Mouse (Mus musculus) forebrain, embryonic 10.5 days (tissue): ENCODE results near the gene Cptp. TPM values are rescaled to one million over a fixed set of nuclear protein-coding genes. Genes with fewer than 3 reads are reported as not detected.

Experiments used
- DNase-seq: peaks from one replicate; pipeline ENCODE4 v3.0.0-alpha.2; 2017; ENCODE audit warnings: low spot score; ENCODE audit errors: extremely low spot score
- H3K27ac ChIP-seq: fragments of 300-500 bp; sonication (generic); 2 replicates; pipeline ENCODE4 v1.5.1; 2016; ENCODE audit warnings: mild to moderate bottlenecking
- H3K27me3 ChIP-seq: fragments of 300-500 bp; sonication (generic); 2 replicates; pipeline ENCODE4 v1.6.1; 2016; ENCODE audit warnings: mild to moderate bottlenecking; ENCODE audit not compliant: poor library complexity, severe bottlenecking
- H3K36me3 ChIP-seq: fragments of 300-500 bp; sonication (generic); replicated peaks from 2 replicates; pipeline ENCODE4 v1.6.1; 2016; ENCODE audit warnings: mild to moderate bottlenecking, moderate library complexity
- H3K4me1 ChIP-seq: fragments of 300-500 bp; sonication (generic); 2 replicates; pipeline ENCODE4 v1.6.1; 2016
- H3K4me3 ChIP-seq: fragments of 300-500 bp; sonication (generic); 2 replicates; pipeline ENCODE4 v1.5.1; 2016; ENCODE audit warnings: mild to moderate bottlenecking, moderate library complexity
- H3K9me3 ChIP-seq: fragments of 300-500 bp; sonication (generic); 2 replicates; pipeline ENCODE4 v1.6.1; 2016; ENCODE audit warnings: mild to moderate bottlenecking, moderate library complexity
- WGBS: fragments of 180-500 bp; shearing (Covaris S2); methylation state at CpG from one replicate; pipeline ENCODE4 v1.1.7; 2016; 5-methylcytosine and 5-hydroxymethylcytosine counted together
- polyA plus RNA-seq: library from polyadenylated mRNA; unstranded; fragments of >200 nt; fragmentation: Nextera tagmentation; extraction: Ambion mirVana; gene quantifications from 2 replicates; pipeline ENCODE4 v1.2.1, GENCODE M21; 2016

Gene Cptp
- polyA plus RNA-seq, 1 experiment from 2014 or later = 24.0 TPM

- Histone ChIP-seq H3K4me3 (peak overlapping the region; percentile 88), H3K27me3 (no peaks in the 10 kb centered on the region), H3K27ac (peak overlapping the region; percentile 90), H3K4me1 (peaks cover 40% of the 10 kb centered on the region), H3K36me3 (peaks cover 30% of the 10 kb centered on the region), H3K9me3 (no peaks in the 10 kb centered on the region)
- DNase-seq = no peak
- 58% methylated on average over 7 of the region's 7 CpGs for WGBS
Observed at GRCm38 (mm10) chr4:155848434-155849095, 20.7 kb downstream of the Cptp start.

DNA sequence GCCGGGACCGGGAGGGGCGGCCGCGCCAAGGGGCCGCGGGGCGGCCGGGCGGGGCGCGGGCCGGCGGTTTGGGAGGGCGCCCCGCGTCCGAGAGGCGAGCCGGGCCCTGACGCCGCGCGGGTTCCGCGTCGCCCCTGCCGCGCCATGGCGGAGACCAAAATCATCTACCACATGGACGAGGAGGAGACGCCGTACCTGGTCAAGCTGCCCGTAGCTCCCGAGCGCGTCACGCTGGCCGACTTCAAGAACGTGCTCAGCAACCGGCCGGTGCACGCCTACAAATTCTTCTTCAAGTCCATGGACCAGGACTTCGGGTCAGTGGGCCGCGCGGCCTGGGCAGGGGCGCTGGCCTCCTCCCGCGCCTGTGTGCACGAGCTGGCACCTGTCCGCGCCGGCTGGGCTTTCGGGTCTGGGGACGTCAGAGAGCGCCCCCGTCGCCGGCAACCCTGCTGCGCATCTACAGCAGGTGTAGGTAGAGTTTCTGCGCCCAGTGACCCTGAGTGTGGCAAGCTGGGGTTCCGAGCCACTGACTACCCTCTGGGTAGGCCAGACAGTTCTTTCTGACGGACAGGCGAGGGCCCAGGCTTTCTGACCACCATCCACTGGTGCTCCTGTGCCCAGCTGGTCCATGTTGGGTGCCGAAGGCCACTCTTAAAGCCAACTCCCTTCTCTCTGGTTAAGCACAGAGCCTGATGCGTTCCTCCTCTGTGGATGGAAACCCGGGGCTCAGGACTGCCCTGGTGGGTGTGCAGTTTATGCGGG, 21.5 kb downstream of the Cptp start:
- H3K27me3 ChIP-seq = peaks cover 1% of the 10 kb centered on the region
- WGBS = 2% methylated on average over 69 of the region's 69 CpGs
- H3K36me3 ChIP-seq = peaks cover 30% of the 10 kb centered on the region
- peak overlapping the region; percentile 90 for H3K27ac ChIP-seq
- peak overlapping the region; percentile 88 for H3K4me3 ChIP-seq
- DNase-seq = peak; percentile 63
- H3K9me3 ChIP-seq = no peaks in the 10 kb centered on the region
- H3K4me1 ChIP-seq = peaks cover 40% of the 10 kb centered on the region

DNA sequence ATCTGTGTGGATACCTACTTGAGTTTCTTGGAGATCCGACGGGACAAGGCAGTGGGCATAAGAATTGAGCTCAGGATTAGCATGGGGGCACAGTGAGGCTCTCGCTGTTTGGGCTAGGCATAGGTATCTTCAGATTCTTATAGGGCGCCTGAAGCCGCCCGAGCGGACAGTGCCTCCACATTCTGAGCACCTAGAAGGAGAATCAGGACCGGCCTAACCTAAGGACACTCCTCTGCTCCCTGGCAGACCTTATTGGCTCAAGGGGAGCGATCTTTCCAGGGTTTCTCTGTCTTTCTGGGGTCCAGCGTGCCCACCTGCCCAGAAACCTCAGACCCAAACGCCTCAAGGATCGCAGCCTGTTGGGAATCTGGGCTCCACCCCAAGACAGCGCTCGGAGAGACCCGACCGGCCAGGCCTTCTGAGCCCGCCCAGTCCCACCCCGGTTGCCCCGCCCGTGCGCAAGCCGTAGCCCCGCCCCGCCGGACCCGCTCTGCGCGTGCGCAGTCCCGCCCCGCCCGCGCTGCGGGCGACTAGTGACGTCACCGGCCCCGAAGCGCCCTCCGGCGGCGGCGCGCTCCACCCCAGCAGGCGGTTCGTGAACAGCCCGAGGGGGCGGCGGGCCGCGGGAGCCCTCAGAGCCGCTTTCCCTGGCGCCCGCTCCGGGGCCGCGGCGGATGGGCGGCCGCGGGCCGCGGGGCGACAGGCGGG, 22.2 kb downstream of the Cptp start, which contains the start of gene Dvl1:
TSS of gene Dvl1 (plus strand) at position 532 of the 708 bp plus-strand sequence.
- DNase-seq = peak; percentile 90
- Histone ChIP-seq H3K4me1 (peaks cover 40% of the 10 kb centered on the region), H3K9me3 (no peaks in the 10 kb centered on the region), H3K27me3 (peaks cover 9% of the 10 kb centered on the region), H3K27ac (peak within 1 kb of the TSS; percentile 90), H3K36me3 (peaks cover 33% of the 10 kb centered on the region), H3K4me3 (peak within 1 kb of the TSS; percentile 88)
- 2% methylated on average over 65 of the region's 65 CpGs for WGBS

DNA sequence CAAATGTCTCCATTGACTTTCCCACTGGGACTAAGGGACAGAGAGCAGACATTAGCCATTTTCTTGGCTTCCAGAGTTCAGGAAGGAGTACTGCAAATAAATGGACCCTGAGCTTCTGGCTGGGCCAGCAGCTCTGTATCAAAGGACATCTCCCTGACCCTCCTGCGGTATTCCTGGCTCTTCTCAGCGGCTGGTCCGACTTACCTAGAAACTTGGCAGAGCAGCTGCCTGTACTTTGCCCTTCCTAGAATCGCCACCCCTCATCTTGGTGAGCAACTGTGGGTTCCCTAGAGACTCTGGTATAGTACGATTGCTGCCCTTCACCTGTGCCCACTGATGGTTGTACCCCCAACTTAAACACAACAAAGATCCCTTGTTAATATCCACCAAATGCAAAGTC, 26.0 kb downstream of the Cptp start:
- H3K36me3 ChIP-seq = peaks cover 24% of the 10 kb centered on the region
- peaks cover 52% of the 10 kb centered on the region for H3K4me1 ChIP-seq
- no peak for DNase-seq
- H3K27me3 ChIP-seq = peaks cover 30% of the 10 kb centered on the region
- no peak overlapping the region for H3K4me3 ChIP-seq
- 91% methylated on average over 5 of the region's 5 CpGs for WGBS
- H3K27ac ChIP-seq = no peak overlapping the region
- no peaks in the 10 kb centered on the region for H3K9me3 ChIP-seq

DNA sequence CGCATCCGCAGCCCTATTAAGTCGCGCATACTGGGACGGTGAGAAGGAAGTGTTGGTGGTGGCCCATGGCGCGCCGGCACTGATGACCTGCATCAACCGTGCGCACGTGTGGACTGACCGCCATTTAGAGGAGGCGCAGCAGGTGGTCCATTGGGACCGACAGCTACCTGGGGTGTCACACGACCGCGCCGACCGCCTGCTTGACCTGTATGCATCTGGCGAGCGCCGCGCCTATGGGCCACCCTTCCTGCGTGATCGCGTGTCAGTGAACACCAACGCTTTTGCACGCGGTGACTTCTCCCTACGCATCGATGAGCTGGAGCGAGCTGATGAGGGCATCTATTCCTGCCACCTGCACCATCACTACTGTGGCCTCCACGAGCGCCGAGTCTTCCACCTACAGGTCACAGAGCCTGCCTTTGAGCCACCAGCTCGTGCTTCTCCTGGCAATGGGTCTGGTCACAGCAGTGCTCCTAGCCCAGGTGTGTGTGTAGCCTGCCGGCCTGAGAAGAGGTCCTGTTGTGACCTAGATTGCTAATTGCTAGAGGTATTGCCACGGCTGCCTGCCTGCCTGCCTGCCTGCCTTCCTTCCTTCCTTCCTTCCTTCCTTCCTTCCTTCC, 27.5 kb downstream of the Cptp start:
- 0 out of 2 replicates have a peak overlapping the region, but pooled peaks have one; percentile 73 for H3K27ac ChIP-seq
- peaks cover 30% of the 10 kb centered on the region for H3K27me3 ChIP-seq
- WGBS = 35% methylated on average over 38 of the region's 38 CpGs
- H3K4me1 ChIP-seq = peaks cover 48% of the 10 kb centered on the region
- no peak for DNase-seq
- H3K9me3 ChIP-seq = no peaks in the 10 kb centered on the region; the same call in 1 of the 2 replicates
- H3K4me3 ChIP-seq = peak overlapping the region; percentile 56
- H3K36me3 ChIP-seq = peaks cover 24% of the 10 kb centered on the region

GRCm38 (mm10) chr4:155841003-155841454, 28.2 kb downstream of the Cptp start:
- peak; percentile 55 for DNase-seq
- Histone ChIP-seq H3K36me3 (peaks cover 24% of the 10 kb centered on the region), H3K27ac (peak overlapping the region; percentile 73), H3K9me3 (no peaks in the 10 kb centered on the region; the same call in 1 of the 2 replicates), H3K4me3 (peak overlapping the region; percentile 56), H3K4me1 (peaks cover 42% of the 10 kb centered on the region), H3K27me3 (peaks cover 30% of the 10 kb centered on the region)
- WGBS = under 1% methylated on average over 32 of the region's 32 CpGs

DNA sequence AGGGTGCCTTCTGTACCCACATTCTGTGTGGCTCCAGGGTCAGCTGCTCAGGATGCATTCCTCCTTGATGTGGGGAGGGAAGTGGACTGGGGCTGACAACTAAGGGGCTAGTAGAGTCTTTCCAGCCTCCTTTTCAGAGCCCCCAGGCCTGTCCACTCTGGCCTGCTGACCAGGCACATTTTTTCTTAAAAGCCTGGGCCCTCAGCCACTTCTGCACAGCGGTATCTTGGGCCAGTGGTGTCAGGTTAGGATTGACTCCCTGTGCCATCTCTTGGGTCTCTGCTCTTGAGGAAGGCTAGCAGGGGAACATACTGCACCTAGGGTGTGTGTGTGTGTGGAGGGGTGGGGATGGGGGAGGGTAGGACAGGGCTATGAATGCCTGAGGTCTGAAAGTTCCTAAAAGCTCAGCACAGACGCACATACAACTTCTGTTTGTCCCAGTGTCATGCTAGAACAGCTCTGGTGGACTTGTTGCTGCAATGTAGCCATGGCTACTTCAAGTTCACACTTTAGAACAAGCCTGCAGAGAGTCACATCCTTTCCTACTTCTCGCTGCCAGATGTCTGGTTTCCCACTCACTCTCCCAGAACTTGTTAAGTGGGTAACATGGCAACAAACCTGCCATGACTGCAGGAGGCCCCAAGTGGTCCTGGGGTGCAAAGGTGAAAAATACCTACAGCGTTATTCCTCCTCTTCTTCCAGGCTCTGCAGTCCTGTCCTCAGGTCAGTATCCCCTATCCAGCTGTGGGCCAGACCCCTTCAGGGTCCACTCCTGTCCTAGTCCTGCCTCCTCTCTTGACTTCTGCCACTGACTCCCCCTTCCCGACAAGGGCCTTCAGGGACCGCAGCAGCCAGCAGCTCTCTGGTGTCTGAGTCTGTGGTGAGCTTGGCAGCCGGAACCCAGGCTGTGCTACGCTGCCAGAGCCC, 28.9 kb downstream of the Cptp start:
- Histone ChIP-seq H3K4me3 (peak overlapping the region; percentile 56), H3K36me3 (peaks cover 24% of the 10 kb centered on the region), H3K9me3 (no peaks in the 10 kb centered on the region; the same call in 1 of the 2 replicates), H3K4me1 (peaks cover 42% of the 10 kb centered on the region), H3K27me3 (peaks cover 30% of the 10 kb centered on the region), H3K27ac (peak overlapping the region; percentile 85)
- no peak for DNase-seq
- 7% methylated on average over 8 of the region's 8 CpGs for WGBS

DNA sequence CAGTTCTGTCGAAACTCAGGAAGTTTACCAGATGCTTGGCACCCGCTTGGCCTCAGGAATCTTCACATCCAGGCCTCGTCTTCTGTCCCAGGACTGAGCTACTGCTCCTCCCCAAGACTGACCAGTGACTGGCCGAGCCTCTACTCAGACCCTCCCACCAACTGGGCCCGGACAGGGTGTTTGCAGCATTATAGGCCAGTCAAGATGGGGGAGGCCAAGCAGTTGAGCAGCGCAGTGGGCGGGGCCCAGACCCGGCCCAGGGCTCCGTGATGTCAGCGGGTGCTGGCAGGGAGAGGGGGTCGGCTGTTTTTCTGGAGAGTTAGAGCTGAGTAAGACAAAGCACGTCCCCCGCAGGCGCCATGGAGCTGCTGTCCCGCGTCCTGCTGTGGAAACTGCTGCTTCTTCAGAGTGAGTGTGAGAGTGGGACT, 29.7 kb downstream of the Cptp start, which contains the start of gene Mxra8:
TSS of gene Mxra8 (plus strand) at position 198 of the 428 bp plus-strand sequence.
- H3K27ac ChIP-seq = peak within 1 kb of the TSS; percentile 85
- peaks cover 42% of the 10 kb centered on the region for H3K4me1 ChIP-seq
- peak; percentile 83 for DNase-seq
- under 1% methylated on average over 16 of the region's 16 CpGs for WGBS
- peak within 1 kb of the TSS; percentile 56 for H3K4me3 ChIP-seq
- peaks cover 24% of the 10 kb centered on the region for H3K36me3 ChIP-seq
- peaks cover 30% of the 10 kb centered on the region for H3K27me3 ChIP-seq
- H3K9me3 ChIP-seq = no peaks in the 10 kb centered on the region; the same call in 1 of the 2 replicates

- H3K4me1 ChIP-seq = peaks cover 50% of the 10 kb centered on the region
- no peak overlapping the region; the same call in 1 of the 2 replicates for H3K4me3 ChIP-seq
- no peaks in the 10 kb centered on the region; the same call in 1 of the 2 replicates for H3K9me3 ChIP-seq
- peaks cover 27% of the 10 kb centered on the region for H3K36me3 ChIP-seq
- H3K27me3 ChIP-seq = peaks cover 30% of the 10 kb centered on the region
- H3K27ac ChIP-seq = peak overlapping the region; percentile 85; the same call in 1 of the 2 replicates
- WGBS = 61% methylated on average over 8 of the region's 8 CpGs
- DNase-seq = no peak
Observed at GRCm38 (mm10) chr4:155838187-155839153, 30.8 kb downstream of the Cptp start.

DNA sequence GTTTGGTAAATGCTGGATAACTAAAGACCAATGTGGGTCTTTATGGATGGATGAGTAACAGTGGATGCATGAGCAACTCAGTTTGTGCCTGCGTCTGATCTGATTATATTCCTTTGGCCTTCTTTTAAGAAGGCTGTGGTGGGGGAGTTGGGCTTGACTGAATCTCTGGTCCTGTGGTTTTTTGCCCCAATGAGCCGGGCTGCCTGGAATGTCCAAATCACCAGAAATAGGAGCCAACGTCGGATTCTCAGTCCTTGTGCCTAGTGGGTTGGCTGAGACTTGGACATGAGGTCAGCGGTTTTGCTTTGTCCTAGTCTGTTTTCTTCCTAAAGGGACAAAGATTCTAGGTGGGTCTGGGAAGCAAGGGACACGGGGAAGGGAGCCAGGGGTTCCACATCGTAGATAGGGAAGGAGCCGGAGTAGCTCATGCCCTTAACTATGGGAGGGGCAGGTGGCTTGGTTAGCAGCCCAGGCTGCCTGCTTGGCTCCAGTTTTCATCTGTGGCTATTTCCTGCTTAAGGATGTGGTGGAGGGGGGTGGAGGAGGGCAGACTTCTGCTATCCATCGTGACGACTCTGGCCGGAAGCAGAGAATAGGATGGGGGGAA, 31.7 kb downstream of the Cptp start:
- H3K4me1 ChIP-seq = peaks cover 59% of the 10 kb centered on the region
- 86% methylated on average over 11 of the region's 11 CpGs for WGBS
- no peak overlapping the region for H3K27ac ChIP-seq
- DNase-seq = no peak
- peaks cover 26% of the 10 kb centered on the region for H3K27me3 ChIP-seq
- no peaks in the 10 kb centered on the region; the same call in 1 of the 2 replicates for H3K9me3 ChIP-seq
- H3K36me3 ChIP-seq = peaks cover 27% of the 10 kb centered on the region
- H3K4me3 ChIP-seq = no peak overlapping the region
